Mouse (Mus musculus) E14TG2a.4 (cell line): ENCODE measurements around the gene Tfam.

ENCODE experiments used
- CTCF ChIP-seq: conservative IDR thresholded peaks from 2 replicates; pipeline ENCODE4 v1.5.1; 2014; ENCODE audit warnings: low read length
- POU5F1 ChIP-seq: IDR thresholded peaks from 2 replicates; pipeline ENCODE4 v1.6.1; 2014; ENCODE audit warnings: low read length, borderline replicate concordance

- TF ChIP-seq CTCF (no peak), POU5F1 (no peak)
Measured at GRCm38 (mm10) chr10:71234071-71234470, 4.0 kb downstream of the Tfam start.
